Mouse (Mus musculus) MEL-GATA-1-ER (cell line): ENCODE data around the gene Tmem132d.
"Not testable (repeated sequence)": the region's sequence is repeated elsewhere in the genome, so short reads cannot be mapped to it uniquely, and the experiment has no call there.

Experiments used
- DNase-seq: peaks from one replicate; pipeline ENCODE4 v3.0.0-alpha.2; 2012; ENCODE audit warnings: low read depth; ENCODE audit errors: extremely low read depth

Tmem132d gene

DNA sequence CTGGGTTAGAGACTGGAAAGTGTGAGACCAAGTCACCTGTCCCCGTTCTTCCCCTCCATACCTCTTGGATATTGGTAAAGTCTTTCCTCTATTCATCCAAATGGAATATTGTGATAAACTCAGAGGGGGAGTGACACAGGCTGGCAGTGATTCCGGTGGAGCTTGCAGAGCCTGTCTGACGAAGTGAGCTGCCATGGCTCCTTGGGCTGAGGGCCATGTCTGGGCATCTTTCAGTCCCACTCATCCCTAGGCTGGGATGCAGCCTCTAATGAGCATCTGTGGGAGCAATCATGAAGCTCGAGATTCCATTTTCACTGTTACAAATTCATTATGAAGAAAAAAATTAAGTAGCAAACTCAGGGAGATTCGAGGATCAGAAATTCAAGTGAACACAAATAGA lies 332.5 kb downstream of the Tmem132d start:
- no peak for DNase-seq

DNA sequence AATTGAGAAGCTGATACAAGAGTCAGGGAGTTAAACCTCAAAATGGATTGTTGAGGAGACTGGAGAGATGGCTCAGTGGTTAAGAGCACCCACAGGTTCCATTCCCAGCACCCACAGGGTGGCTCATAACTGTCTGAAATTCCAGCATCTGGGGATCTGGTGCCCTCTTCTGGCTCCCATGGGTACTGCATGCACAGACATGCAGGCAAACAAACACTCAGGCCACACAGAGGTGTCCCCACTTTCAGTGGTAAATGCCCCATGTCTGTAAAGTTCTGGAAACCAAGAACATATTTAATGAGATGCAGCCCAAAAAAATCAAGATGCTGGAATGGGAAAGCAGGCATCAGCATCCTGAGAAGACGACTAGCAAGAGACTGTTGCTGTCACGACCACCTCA lies 333.4 kb downstream of the Tmem132d start:
- no peak for DNase-seq

DNA sequence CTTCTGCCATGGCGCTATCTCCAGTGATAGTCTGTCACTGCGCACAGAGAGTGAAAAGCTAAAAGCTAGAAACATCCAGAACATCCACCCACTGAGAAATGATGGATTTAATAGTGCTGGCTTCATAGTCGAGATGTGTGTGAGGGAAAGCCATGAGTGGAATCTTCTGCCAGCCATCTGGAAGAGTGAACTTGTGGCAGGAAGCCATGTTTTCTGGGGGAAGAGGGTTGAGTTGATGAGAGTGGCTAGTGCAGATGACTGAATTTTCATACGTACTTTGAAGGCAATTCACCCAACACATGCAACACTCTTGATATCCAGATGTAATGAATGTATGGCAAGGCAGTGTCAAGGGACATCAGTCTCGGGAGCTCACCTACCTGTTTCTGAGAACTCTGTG lies 342.3 kb downstream of the Tmem132d start:
- DNase-seq, result no peak

DNA sequence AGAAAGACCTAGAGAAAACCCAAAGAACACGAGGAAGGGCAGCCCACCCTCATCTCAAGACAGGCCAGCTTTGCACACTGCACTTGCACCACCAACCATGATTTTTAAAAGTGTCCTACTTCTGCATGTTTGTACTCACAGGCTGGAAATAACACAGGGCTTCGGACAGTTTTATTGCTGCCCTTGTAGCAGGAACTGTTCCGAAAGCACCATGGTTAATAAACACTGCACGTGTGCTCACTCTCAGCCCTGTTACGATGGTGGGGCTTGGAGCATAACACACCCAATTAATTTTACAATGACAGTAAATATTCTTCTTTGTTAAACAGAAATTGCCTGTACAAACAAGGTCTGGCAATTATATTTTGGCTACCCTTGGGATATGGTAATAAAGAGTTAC lies 357.4 kb downstream of the Tmem132d start:
- DNase-seq, result no peak

DNA sequence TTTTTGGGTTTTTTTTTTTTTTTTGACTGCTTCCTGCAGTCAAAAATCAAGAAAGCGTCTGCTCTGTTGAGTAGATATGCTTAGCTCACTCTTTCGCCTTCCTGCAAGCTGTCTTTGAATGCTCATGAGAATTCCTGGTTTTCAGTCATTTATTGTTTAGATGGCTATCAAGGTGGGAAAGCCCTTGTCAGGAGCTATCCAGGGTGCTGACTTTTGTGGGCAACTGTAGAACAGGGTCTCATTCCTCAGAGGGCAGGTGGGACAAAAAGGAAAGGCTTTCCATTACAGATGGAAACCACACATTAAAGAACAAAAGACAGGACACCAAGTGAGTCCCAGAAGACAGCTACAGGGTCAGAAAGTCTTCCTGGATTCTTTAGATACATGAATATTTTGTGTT lies 360.3 kb downstream of the Tmem132d start:
- no peak for DNase-seq

DNA sequence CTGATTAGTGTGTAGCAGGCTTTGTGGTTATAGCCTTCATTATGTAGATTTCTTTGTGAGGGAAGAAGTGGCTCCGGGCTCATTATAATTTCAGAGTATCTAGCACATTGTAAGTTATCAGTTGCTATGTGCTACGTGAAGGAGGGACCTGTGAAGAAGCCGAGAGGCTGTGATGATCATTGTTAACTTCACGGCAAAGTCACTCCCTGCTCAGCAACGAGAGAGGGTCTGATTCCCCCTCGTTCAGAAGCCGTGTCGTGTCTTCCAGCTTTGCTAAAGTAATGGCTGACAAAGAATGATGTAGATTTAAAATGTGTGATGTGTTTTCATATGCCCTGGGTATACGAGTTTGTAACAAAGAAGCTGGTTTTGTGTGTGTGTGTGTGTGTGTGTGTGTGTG lies 391.1 kb downstream of the Tmem132d start:
- no peak for DNase-seq

DNA sequence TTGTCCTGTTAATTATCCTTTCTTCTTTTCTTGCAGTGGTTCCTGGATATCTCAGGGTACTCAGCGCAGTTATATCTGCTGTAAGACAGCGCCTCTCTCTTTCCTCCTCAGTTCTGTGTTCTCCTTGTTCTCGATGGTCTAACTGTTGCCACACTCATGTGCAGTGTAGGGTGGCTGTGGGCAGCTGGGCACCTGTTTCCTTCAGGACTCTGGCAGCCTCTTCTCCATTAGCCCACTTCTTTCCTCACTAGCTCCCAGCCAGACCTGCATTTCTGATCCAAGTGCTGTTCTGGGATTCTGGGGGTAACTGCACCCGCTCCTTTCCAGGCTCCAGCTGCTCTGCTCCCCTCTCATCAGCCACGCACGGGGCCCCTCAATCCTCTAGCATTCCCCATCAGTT lies 392.8 kb downstream of the Tmem132d start:
- no peak for DNase-seq

DNA sequence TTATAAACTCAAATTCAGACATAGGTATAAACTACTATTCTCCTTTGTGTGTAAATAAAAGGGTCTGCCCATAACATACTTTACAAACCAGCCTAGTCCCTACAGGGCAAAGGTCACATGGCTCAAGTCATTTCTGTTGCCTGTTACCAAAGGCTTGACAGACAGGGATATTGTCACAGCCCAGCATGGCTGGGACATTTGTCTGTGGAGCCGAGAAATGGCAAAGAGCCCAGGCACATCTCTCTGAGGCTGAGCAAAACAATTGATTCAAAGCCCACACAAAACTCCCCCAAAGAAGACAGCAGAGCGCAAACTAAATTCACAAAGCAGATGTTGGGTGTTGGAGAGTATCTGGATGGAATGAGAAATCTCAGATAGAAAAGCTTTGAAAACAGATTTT lies 405.8 kb downstream of the Tmem132d start:
- DNase-seq, result no peak

DNA sequence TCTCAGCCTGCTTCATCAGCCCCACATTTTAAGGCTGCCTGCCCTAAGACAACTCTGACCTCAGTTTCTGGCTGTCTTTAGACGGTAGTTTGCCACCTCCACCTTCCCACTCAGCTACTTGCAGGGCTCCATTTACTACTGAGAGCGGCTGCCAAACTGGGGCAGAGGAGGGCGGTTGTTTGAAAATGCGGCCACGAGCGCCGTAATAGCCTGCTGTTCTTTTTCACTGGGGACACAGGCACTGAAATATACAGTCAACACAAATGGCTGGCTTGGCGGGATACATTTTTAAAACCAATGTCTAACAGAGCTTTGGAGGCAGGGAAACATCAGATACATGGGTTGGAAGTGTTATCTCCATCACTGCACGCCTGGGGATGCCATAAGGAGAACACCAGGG lies 428.2 kb downstream of the Tmem132d start:
- no peak for DNase-seq

DNA sequence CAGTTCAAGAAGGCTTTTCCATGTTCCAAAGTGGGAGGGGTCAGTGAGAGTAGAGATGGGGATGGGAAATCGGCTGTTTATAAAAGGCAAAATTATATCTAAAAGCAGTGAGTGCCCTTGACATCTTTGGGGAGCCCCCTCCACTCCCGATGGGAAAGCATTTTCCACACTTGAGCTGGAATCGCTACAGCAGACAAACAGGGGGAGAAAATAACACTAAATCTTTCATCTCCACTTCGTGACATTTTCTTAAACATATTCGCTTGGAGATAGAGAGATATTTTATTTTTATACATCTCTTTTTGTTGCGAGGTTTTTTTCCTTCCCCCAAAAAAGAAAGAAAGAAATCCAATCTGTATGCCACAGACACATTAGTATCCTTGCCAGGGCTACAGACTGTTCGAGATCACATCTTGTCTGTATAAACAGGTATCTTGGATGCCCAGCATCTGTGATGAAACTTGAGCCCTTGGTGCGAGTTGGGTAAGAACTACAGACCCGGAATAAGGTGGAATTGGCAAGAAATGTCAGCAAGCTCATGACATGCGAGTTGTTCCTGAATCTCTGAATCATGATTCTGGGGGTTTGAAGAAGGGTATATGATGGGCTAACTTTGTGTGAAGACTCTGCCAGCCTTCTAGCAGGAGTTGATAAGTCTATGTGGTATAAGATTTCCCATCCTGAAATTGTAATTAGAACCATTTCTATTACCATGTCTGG lies 436.2 kb downstream of the Tmem132d start:
- no peak for DNase-seq

DNA sequence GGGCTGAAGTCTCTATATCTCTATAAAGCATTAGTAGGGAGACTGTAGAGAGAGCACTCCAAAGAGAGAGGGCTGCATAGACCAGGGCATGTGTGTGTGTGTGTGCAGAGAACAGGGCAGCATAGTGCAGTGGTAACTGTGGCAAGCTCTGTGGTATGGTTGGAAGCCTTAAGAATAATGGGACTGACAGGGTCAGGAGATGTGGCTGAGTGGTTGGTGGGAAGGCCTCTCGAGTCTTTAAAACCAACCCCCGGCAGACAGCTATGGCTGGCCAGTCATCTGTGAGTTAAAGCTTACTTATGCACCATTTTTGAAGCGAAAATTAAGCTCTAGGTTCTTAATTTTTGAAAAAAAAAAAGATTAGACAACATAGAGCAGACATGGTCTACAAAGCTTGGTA lies 439.4 kb downstream of the Tmem132d start:
- DNase-seq, result no peak

DNA sequence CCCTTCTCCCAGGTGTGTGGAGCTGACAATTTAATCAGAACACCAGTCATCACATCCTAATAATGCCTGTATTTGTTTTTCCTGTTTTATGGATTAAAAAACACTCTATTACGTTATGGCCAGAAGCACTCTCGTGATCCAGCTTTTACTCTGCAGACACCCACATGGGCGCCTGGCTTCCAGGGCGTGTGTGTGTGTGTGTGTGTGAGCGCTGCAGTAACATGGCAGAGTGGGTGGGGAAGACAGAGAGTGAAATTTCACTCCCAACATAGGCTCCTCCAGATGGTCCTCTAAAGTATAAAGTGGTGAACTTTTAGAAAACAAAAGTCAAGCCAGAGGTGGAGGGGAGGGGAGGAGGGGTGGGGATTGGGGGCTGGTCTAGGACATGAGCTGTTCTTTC lies 442.1 kb downstream of the Tmem132d start:
- DNase-seq, result no peak

DNA sequence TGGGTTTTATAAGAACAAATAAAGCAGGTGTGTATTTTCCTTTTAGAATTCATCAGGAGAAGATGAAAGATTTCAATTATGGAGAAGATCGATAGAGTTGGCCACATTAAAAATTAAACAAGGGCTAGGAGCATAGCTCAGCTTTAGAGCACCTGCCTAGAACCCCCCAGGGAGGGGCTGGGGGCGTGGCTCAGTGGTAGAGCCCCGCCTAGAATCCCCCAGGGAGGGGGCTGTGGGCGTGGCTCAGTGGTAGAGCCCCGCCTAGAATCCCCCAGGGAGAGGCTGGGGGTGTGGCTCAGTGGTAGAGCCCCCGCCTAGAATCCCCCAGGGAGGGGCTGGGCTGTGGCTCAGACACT lies 452.9 kb downstream of the Tmem132d start:
- DNase-seq, result not testable (repeated sequence)

DNA sequence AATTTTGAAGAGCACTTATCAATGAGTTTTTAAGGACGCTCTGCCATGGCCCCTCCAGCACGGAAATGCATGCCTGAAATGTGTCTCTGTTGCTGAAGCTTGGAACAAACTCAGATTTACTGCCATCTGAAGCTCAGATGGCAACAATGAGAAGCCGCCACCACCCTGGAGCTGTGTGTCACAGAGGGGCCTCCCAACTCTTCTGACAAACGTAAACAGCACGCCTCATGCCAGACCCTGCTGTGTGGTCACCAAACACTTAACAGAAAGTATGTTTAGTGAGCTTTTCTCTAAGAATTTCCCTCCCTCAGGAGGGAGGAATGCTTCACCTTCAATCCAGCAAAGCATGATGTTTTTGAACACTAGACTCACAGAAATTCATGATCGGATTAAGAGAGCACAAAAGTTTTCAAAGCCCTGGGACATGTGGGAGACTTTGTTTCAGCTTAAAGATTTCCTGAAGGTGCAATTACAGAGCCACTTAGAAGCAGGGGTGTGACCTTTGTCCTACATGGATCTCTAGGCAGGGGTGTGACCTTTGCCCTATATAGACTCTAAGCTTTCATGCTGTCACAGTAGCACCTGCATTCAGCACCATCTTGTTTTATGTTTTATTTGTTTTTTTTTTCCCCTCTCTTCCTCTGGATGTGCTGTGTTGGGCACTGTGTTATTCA lies 453.4 kb downstream of the Tmem132d start:
- no peak for DNase-seq

DNA sequence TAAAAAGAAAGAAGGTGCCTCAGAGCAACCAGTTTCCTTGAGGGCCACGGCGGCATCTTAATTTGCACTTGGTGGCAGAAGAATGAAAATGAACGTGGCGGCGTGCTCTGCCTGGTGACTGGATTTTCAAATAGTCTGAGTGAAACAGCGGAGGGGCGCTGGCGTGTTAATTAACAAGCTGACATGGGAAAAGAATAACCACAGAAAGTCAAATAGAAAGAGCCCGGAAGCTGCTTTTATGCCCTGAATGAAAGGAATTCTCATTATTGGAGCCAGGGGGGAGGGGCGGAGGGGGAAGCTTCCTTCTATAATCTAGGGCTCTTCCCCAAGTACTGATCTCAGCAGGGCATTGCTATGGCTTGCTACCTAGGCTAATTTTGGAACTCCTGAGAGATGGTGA lies 456.2 kb downstream of the Tmem132d start:
- DNase-seq, result no peak

DNA sequence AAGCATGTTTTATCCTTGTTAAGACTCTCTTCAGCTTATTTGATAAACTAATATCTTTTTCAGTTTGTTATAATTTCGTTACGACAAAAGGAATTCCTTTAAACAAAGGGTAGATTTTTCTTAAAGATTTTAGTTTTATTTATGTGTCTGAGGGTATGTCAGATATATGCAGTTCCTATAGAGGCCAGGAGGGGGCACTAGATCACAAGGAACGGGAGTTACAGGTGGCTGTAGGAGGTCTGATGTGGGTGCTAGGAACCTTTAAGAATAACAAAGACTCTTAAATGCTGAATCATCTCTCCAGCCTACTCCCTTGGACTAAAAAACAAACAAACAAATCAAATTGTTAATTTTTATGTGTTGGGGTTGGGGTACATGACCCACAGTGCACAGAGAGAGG lies 467.2 kb downstream of the Tmem132d start:
- DNase-seq, result no peak

DNA sequence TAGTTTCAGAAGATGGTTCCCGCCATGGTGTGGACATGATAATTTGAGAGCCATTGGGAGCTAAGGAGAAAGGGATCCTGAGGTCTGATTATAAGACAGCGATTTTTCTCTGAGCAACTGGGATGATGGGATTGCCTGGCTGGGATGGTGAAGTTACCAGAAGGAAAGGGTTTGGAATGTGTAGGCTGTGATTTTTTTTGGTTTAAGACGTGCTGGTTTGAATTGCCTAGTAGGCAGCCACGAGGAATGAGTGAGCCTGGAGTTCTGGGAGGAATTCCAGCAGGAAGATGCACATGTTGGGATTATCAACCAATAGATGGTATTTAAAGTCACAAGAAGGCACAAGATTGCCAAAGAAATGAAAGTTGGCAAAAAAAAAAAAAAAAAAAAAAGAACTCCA lies 470.2 kb downstream of the Tmem132d start:
- no peak for DNase-seq

DNA sequence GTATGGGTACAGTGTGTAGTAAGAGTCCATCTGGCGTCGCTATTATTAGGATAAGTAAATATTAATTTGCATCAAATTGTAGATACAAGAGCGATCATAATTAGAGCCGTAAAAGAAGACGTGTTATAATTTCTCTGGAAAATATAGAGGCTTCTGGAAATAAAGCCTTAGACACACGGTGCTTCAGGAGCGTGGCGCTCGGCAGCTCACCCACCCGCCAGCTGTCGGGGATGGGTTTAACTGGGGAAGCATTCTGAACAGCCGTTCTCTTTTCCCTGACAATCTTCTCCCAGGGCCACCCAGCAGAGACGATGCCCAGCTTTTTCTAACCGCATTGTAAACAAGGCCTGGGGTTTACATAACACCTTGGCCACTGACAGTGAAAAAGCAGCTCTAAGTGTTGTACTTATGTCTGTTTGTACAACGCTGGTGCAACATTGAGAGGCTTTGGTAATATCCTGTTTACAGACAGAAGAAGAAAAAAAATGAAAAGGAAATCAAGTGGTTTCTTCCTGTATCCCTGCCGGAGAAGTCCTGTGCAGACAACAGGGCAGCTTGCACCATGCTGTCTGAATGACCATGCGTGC lies 476.3 kb downstream of the Tmem132d start:
- no peak for DNase-seq

DNA sequence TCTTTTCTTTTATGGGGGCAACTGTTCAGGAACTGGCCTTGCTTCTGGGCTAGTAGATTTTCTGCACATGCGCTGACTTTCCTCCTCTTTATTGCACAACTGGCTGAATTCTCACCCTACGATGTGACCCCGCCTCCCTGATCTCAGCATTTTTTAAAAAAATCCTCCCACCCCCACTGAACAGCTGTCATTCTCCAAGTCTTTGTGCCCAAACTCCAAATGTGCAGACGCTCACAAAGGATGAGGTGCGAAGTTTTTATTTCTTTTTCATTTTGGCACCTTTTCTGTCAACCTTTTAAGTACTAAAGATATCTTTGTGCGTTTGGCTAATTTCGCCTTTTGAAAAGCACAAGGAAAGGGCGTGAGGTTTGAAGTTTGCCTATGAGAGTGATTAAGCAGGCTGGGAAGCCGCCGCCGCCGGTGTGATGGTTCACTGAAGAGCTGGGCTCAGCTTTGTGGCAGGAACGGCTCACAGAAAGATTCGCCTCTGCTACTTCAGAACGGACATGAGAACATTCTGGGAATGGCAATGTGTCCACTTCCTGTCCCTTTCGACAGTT lies 478.6 kb downstream of the Tmem132d start:
- no peak for DNase-seq

DNA sequence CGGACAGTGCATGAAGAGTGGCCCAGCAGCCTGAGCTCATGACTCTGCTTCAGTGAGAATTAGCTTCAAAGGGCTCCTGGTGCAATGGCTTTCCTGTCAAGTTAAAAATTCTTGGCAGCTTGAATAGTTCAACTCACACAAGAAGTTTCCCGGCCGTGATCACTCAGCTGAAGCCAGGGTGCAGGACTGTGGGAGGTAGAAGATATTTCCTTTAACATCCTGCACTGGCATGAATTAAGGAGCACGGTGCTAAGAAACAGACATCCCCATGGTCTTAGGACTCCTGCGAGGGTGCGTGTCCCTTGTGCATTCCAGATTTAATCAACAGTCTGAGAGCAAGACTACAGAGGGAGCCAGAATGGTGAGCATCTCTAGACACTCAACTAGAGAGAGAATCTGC lies 480.1 kb downstream of the Tmem132d start:
- no peak for DNase-seq

DNA sequence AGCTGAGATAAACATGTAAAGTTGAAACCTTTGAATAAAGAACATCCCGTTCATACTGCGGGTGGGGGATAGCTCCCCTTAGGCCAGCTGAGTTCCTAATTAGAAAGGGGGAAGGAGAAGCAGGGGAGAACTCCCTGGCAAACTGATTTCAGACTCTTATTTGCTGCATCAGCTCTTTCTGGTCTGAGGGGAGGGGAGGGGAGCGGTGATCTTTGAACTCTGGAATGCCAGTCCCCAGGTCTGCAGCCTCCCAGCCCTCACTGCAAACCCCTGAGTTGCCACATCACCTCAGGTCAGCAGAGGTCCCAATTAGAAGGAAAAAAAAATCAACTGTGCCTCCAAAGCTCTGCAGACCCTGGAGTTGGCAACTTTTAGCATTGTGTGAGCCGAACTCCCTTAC lies 482.3 kb downstream of the Tmem132d start:
- no peak for DNase-seq

DNA sequence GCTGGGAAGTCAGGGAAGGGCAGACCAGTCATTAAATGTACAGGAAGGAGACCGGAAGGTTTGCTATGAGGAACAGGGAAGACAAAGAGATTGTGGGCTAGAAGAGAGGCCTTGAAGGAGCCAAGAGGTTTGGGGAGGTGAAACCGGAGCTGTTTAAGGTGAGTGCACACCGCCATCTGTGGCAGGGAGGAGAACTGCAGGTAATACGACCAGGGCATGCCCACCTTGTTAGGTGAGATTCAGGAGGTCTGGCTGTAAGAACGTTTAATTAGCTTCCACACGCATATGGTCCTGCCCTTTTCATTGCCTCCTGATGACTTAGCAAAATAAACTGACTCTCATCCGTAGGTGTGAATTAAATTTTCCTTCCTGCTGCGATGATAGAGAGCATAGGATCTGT lies 485.6 kb downstream of the Tmem132d start:
- no peak for DNase-seq

DNA sequence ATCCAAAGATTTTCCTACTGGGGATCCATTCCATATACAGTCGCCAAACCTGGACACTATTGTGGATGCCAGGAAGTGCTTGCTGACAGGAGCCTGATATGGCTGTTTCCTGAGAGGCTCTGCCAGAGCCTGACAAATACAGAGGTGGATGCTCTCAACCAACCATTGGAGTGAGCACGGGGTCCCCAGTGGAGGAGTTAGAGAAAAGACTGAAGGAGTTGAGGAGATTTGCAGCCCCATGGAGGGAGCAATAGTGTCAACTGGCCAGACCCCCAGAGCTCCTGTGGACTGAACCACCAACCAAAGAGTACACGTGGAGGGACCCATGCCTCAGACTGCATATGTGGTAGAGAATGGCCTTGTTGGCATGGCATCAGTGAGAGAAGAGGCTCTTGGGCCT lies 490.7 kb downstream of the Tmem132d start:
- not testable (repeated sequence) for DNase-seq
